Mouse (Mus musculus): ENCODE data around the gene Sema4a.
A peak's percentile ranks its signal among the peaks of the same experiment; 100 is the strongest.

Gene Sema4a

GRCm38 (mm10) chr3:88486043-88486442 is 25.1 kb upstream of the Sema4a start:
- DNase-seq (ENCODE audit: low read depth, low spot score): no peak

DNA sequence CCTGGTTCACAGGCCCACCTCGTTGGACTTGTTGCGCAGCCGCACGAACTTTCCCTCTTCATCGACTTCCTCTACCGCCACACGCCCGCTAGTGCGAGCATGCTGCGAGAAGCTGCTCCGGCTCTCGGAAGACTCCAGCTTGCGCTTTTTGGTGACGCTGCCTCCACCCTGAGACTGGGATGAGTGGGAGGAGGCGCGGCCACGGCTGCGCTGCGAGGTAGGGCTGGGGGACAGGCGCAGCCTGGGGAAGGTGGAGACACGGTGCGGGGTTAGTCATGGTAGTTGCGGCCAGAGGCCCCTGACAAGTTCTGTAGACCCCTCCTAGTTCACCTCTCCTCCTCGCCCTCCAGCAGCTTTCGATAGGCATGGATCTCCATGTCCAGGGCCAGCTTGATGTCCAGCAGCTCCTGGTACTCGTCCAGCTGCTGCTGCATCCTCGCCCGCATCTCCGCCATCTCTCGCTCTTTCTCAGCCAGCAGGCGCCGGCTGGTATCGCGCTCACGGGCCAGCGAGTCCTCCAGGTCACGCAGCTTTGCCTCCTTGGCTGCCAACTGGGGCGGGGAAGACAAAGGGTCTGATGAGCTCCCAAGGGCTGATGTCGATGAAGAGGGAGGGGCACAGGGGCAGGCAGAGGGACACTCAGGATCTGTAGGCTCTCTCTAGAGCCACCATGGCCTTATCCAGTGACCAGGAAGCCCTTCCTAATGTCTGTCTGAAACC is 23.8 kb upstream of the Sema4a start:
- DNase-seq (ENCODE audit: low read depth, low spot score): no peak

DNA sequence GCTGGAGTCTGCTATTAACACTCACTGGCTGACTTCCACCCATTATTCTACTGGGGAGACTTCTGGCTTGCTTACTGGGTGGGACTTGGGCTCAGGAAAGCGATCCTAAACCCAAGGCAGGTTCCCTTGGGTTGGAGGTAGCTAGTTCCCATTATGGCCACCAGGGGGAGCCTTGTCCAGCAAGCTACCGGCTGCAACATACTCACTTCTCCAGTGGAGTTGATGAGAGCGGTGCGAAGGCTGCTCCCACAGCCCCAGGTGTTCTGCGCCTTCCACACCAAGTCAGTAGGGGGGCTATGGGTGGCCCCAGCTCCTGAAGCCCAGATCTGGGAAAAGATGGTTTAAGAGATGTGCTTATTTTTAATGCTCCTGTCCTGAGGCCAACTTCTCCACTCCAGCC is 22.6 kb upstream of the Sema4a start:
- DNase-seq (ENCODE audit: low read depth, low spot score): peak; percentile 75

DNA sequence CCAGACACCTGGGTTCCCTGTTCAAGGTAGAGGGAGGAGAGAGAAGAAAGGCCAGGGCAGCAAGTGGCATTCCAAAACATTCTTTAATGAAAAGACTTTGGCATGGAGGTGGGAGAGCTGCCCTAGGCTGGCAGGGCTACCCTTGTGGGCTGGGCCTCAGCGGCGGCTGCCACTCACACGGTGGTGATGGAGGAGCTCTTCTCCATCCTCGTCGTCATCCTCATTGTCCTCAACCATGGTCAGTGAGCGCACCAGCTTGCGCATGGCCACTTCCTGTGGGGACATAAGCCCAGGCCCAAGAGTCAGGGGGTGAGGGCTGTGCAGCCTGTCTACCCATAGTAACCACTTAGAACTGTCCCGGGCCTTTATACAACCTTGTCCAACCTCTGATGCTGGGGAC is 22.2 kb upstream of the Sema4a start:
- no peak for DNase-seq (ENCODE audit: low read depth, low spot score)

DNA sequence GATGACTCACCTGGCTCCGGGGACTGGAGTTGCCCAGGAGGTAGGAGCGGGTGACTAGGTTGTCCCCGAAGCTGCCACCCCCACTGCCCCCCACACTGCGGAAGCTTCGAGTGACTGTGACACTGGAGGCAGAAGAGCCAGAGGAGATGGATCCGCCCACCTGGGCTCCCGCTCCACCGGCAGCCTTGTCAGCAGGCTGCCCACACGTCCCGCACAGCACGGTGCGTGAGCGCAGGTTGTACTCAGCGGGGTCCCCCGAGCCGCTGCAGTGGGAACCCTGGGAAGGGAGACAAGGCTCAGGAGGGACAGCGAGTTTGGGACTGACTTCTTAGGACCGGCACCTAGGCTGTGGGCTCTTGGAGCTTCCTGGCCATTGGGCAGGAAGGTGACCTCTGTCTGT is 21.4 kb upstream of the Sema4a start:
- no peak for DNase-seq (ENCODE audit: low read depth, low spot score)

DNA sequence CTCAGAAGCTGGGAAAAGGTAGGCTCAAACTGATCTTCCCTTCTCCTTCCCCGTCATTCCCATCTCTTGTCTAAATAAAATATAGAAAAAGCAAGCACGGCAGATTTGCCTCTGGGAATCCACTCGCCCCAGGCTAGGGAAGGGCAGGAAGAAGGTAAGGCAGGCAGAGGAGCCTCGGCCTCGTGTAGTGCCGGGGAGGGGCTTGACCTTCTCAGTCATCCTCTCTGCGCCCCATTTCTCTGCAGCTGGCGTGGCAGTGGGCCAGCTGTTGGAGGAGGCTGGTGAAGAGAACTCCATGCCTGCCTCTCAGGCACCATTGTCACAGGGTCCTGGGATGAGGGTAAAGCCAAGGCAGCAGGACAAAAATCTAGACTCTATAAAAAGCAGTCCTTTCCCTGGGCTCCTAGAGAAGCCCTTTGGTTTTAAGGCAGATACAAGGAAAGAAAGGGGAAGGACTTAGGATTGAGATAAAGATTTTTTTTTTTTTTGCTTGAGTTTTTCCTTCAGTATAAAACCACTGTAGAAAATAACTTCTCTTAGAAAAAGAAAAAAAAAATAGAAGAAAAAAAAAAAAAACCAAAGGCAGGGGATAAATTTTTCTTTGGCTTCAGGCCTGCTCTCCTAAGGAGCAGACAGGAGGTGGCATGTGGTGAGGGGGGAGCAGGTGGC is 20.5 kb upstream of the Sema4a start:
- DNase-seq (ENCODE audit: low read depth, low spot score): no peak

DNA sequence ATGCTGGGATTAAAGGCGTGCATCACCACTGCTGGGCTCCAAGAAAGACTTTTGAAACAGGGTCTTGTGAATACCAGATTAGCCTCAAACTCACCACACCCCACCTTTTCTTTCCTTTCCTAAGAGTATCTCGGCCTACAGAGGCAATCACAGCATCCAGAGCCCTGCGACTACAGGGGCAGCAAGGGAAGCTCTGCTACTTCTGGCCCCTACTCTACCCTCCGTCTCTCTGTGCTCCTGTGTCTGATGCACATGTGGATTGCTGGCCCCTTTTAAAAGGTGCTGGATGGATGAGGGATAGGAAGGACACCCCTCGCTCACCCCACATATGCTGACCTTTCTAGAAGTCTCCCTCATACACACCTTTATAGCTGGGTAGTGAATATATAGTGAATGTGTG is 19.7 kb upstream of the Sema4a start:
- no peak for DNase-seq (ENCODE audit: low read depth, low spot score)

GRCm38 (mm10) chr3:88479828-88480227 is 18.8 kb upstream of the Sema4a start:
- no peak for DNase-seq (ENCODE audit: low read depth, low spot score)

- DNase-seq (ENCODE audit: low read depth, low spot score): no peak
These were observed 18.2 kb upstream of the Sema4a start for GRCm38 (mm10) chr3:88479163-88479562.

GRCm38 (mm10) chr3:88477735-88478134 is 16.8 kb upstream of the Sema4a start:
- DNase-seq (ENCODE audit: low read depth, low spot score): peak; percentile 63

DNA sequence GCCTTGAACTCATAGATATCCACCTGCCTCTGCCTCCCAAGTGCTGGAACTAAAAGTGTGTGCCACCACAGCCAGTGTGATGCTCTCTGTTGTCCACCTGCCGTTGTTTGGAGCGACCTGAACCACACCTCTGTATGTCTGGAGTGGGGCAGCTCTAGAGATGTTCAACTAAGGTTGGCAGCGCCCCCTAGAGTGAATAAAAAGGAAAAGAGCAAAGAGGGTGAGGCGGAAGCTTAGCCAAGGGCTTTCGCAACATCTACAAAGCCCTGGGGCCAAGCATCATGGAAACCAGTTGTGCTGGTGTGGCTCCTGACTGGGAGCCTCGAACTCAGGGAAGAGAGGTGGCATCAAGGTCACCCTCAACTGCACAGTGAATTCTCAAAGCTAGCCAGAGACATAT is 15.4 kb upstream of the Sema4a start:
- peak; percentile 69 for DNase-seq (ENCODE audit: low read depth, low spot score)

- no peak for DNase-seq (ENCODE audit: low read depth, low spot score)
These were observed 12.6 kb upstream of the Sema4a start for GRCm38 (mm10) chr3:88473571-88473970.

GRCm38 (mm10) chr3:88473020-88473419 is 12.0 kb upstream of the Sema4a start:
- no peak for DNase-seq (ENCODE audit: low read depth, low spot score)

DNA sequence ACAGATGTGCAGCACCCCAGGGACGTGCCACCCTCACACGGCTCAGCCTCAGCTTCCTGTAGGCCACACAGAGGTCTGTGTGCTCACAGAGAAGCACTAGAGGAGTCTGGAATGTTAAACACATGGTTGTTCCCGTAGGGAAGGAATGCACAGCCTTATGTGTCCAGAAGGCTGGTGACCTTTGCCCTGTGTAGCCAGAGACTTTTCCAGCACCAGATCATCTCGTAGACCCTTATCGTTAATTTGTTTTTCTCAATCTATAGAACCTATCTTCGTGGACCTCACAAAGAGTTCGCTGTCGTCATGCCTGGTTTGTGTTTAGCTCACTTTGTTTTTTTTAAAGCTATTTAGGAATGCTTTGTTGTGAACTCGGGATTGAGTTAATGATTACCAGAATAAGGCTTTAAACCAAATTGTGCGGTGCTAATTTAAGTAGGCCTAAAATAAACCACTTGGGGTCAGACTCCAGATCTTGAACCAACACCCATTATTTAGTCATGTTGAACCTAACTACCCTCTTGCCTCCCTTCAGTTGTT is 10.0 kb upstream of the Sema4a start:
- no peak for DNase-seq (ENCODE audit: low read depth, low spot score)

DNA sequence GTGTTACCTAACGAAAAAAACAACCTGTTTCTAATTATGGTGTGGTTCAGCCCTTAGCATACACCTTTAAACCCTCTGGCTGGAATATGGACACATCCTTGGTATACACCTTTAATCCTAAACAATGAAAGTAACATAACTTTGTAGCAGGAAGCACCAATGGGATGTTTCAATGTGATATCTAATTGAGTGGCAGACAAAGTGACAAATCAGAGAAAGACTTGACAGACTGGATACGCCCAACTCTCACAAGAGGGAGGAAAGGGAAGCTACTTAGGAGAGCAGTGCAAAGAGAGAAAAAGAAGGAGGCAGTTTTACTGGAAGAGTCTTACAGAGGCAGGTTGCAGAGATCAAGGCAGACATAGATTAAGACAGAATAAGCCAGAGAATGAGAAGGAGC is 8.5 kb upstream of the Sema4a start:
- DNase-seq (ENCODE audit: low read depth, low spot score): no peak

GRCm38 (mm10) chr3:88467116-88467824 is 6.3 kb upstream of the Sema4a start:
- DNase-seq (ENCODE audit: low read depth, low spot score): no peak

GRCm38 (mm10) chr3:88465127-88465526 is 4.1 kb upstream of the Sema4a start:
- no peak for DNase-seq (ENCODE audit: low read depth, low spot score)

GRCm38 (mm10) chr3:88464425-88464824 is 3.4 kb upstream of the Sema4a start:
- no peak for DNase-seq (ENCODE audit: low read depth, low spot score)

GRCm38 (mm10) chr3:88460029-88460428 is 953 bp downstream of the Sema4a start:
- DNase-seq (ENCODE audit: low read depth, low spot score): no peak

DNA sequence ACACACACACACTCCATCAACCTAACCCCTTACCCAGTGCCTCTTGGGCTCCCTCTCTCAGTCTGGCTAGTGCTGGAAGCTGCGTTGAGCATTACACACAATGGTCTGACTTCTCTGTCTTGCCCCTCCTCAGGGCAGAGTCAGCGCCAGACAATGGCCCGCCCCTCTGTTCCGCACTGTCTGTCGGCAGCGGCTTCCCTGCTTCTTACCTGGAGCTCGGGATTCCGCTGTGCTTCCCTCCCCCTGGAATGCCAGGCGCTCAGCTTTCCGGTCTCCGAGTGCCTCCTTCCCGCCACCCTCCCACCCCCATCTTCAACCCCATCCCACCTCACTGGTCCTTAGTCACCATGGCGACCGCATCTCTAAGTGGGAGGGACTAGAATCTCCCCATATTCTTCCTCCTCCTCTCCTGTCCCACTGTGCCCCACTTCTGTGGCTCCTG is 2.2 kb downstream of the Sema4a start:
- DNase-seq (ENCODE audit: low read depth, low spot score): no peak

DNA sequence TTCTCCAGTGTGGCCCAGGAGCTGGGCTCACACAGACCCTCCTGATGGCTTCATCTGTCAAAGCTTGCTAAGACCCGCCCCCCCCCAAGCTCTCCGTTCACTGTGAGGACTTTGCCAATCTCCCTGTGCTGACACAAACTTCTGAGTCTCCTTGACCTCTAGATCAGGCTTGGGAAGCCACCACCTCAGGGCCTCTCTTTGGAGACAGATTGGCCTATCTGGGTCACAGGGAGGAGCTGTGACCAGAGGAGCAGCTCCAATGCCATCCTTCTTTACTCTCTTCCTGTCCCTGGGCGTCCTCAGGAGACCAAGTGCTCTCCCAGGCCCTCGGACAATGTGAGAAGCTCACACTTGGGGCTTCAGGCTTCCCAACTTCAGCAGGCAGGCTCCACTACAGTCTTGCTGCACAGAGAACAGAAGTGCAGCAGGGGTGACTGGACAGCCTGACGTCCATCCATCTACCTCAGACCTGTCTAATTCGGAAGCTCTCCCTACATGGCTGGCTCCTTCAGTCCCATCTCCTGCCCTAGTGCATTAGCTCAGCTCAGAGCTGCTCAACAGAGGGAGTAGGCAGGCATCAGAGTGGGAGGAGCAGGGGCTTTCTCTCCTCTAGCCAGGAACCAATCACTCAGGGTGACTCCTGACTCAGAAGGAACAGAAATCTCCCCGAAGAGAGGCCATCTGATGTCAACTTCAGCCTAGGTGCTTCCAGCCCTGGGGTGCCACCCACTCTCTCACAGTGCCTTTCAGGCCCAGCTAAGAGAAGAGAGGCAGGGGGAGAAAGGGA is 4.0 kb downstream of the Sema4a start:
- DNase-seq (ENCODE audit: low read depth, low spot score): no peak

DNA sequence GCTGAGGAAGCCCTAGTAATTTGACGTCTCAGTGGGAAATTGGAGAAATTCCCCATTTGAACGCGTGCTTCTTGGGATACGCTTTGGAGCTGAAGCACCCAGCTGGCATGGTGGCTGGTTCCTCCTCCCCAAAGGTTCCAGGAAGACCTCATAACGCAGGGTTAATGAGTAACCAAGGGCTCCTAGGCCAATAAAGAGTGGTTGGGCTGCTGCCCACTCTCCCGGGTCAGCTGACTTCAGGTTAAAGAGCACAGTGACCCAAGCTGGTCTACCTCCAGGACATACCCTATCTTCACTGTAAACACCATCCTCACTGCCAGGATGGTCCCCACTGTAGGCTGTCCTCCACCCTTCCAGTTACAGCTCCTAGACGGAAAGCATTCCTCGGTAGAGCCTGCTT is 4.7 kb downstream of the Sema4a start:
- no peak for DNase-seq (ENCODE audit: low read depth, low spot score)

Measured in WW6 (cell line).